Mouse (Mus musculus) gonadal fat pad, adult 2 months (tissue): ENCODE results near the gene Naa38. TPM values are rescaled to one million over a fixed set of nuclear protein-coding genes. Genes with fewer than 3 reads are reported as not detected.

Experiments used
- DNase-seq: peaks from one replicate; pipeline ENCODE4 v3.0.0-alpha.2; 2012; ENCODE audit warnings: low read depth
- polyA plus RNA-seq: library from polyadenylated mRNA; depleted of rRNA; stranded (reverse); fragments of >200 nt; gene quantifications from 2 replicates; pipeline ENCODE4 v1.2.3, GENCODE M21; 2012

Gene Naa38
- polyA plus RNA-seq, 1 experiment, result 269 TPM

DNA sequence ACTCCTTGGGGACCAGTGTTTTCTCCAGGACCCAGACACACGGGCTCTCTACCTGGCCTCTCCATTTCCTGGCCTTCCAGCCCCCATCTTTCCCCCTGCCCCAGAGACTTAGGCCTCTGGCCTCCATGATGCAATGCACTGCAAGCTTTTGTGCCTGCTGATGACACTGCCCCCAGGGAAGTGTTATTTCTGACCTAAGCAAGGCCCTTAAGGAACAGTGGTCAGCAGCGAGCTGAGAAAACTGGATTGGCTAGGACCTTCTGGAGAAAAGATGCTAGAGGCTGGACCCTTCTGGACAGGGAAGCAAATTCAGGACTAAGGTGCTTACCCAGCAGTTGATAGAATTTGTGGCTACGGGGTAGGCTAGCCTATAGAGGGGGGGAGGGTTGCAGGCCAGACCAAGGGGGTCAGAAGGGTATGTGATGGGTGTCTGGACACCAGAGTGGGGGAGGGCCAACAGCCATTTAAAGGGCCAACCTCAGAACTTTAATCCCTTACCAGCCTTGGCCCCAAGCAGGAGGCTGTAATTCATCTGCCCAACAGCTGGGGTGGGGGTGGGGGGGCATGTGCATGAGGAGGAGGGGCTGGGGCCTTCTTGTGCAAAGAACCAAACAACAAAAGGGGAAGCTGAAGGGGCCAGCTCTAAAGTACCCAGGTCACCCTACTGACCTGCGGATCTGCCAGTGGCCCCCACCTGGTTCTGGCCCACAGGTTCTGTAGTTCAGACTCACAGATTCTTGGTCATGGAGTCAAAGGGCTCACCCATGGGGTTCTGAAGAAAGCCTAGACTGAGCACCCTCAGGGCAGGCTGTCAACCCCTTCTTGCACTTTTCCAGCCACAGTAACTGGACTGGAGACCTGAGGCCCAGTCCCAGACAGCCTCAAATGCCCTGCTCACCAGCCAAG is 19.4 kb downstream of the Naa38 start:
- DNase-seq, result no peak

DNA sequence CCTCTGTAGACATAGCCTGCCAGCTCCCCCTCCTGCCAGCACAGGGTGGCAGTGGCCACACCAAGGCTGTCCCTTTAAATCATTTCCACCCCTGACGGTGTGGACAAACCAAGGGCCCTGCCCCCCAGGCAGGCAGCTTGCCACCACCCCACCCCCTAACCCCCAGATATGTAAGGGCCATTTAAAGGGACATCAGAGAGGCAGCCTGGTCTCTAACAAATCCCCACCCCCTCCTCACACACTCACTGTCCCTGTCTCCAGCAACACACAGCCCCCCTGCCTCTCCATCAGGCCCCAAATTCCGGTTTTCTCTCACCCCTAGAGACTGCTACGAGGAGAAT is 20.0 kb downstream of the Naa38 start:
- no peak for DNase-seq

DNA sequence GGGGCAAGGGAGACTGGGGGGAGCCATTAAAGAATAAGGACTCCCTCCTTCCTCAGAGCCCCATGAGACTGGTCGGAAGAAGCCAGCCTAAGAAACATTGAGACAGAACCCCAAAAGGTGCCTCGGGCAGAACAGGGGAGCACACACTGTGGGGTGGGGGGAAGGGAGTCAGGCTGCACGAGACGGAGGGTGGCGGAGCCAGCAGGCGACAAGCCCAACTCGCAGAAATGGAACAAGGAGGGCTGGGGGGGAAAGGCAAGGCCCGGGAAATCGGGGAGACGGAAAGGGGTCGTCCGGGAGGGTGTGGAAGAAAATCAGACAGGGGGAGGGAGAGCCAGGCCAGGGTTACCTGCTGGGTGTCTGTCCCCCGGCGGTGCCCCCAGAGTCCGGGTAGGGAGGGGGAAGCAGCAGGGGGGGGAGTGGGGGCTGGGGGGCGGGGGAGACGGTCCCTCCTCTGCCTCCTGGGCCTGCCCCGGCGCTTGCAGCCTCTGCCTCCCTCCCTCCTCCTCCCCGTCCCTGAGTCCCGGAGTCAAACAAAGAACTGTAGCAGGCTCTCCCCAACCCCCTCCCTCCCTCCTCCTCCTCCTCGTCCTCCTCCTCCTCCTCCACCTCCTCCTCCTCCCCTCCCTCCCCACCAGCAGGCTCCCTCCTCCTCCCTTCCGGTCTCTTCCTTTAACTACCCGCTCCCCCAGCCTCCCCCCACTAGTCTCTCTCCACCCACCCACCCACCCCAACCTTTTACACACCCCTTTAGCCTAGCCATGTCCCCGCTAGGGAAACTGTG is 20.6 kb downstream of the Naa38 start:
- no peak for DNase-seq

DNA sequence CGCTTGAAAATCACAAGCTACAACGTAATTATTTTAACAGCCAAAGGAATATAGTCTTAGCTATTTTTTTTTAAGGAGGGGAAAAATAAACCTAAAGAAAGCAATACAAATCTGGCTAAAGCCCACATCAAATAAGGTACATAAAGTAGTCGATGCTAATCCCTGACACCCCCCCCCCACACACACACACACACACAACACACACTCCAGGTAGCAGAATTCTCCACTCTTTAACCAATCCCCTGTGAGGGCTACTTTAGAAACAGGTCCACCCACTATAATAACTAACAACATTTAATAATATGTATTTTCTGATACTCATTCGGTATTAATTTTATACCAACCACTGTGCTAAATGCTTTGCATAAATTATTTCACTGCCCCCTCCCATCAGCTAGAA is 21.2 kb downstream of the Naa38 start:
- DNase-seq, result no peak

- no peak for DNase-seq
Observed at GRCm38 (mm10) chr11:69416921-69417448, 21.7 kb downstream of the Naa38 start.

DNA sequence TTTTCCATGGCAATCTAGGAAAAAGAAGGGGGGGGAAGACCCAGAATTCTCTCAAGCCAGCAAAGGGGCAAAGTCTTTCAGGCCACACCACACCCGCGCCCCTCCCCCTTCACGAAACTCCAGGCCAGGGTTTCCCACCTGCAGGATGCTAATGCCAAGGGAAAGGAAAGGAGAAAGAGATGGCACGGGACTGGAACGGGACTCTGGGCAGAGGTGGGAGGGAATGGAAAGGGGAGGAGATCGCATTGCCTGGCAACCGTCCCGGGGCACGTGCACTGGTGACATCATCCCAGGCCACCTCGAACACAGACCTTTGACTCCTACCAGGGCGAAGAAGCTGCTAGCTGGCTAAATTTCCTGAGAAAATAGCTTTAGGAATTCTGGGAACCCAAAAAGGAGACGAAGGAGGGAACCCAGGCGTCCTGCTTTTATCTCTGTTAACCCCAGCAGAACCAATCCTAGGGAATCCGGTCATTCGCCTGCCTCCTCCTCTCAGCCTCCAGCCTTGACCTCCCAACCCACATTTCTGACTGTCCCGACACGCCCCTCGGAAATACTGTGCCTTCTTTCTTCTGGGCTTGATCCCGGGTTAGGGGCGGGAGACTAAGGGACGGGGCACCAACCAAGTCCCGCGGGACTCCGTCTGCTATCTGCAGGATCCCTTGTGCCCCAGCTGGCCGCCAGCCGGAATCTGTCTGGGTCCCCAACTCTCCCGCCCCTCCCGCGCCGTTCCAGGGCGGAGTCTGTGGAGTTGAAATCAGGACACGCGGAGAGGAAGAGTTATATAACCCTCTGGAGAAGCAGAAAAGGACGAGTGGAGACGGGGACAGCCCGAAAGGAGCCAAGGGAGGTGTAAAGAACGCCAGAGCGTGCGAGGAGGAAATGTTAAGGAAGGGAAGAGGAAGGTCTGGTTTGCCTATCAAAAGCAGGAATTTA is 22.4 kb downstream of the Naa38 start:
- no peak for DNase-seq

GRCm38 (mm10) chr11:69418481-69419442 is 23.5 kb downstream of the Naa38 start:
- DNase-seq, result no peak

DNA sequence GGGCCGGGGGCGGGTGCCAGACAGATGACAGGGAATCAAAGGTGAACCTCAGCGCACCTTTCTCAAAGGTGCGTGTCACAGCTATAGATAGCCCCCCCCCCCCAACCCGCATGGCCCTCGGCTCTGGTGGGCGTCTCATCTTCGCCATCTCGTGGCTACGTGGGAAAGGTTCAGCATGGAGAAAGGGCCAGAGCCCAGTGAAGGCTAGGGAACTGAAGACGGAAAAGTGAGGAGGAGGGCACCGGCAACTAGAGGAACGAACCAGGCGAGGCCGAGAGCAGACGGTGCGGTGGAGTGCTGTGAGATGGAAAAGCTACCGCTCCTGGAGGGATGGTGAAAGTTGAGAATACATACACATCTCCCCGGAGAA is 24.1 kb downstream of the Naa38 start:
- DNase-seq, result no peak

GRCm38 (mm10) chr11:69419813-69420553 is 24.7 kb downstream of the Naa38 start:
- DNase-seq, result no peak

GRCm38 (mm10) chr11:69420554-69421000 is 25.3 kb downstream of the Naa38 start:
- DNase-seq, result no peak

GRCm38 (mm10) chr11:69421131-69421977 is 26.1 kb downstream of the Naa38 start:
- no peak for DNase-seq

- DNase-seq, result no peak
Observed at GRCm38 (mm10) chr11:69422842-69423241, 27.6 kb downstream of the Naa38 start.

DNA sequence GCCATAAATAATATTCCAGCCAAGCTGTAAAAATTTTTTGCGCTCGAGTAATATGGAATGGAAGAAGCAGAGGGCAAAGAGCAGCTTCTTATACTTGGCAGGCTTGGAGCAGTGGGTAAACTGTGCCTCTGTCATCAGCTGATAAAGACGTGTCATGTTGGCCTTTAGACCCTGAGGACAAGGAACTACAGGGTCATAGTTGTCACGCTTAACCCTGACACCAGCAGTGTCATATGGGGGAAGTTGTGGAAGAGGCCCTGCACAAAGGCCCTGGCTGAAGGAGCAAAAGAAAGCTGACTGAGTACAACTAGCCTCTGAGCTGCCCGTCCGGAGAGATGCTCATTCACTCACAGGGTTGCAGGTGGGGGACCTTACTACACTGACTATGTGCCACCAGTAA is 28.6 kb downstream of the Naa38 start:
- no peak for DNase-seq

DNA sequence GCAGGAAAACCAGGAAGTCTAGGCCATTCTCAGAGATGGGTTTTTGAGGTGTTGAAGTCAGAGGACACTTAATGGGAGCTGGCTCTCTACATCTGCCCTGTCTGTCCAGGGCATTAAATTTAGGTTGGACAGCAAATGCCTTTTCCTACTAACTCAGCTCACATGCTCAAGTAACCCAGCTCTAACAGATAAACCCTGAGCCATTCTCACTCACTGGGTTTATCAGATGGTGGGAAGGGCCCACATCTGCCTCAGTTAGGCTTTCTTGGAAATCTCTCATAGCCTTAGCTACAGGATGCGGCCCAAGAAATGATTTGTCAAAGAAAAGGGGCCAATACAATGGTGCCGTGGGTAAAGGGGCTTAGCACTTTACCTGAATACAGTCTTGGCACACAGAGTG is 31.0 kb downstream of the Naa38 start:
- DNase-seq, result no peak

DNA sequence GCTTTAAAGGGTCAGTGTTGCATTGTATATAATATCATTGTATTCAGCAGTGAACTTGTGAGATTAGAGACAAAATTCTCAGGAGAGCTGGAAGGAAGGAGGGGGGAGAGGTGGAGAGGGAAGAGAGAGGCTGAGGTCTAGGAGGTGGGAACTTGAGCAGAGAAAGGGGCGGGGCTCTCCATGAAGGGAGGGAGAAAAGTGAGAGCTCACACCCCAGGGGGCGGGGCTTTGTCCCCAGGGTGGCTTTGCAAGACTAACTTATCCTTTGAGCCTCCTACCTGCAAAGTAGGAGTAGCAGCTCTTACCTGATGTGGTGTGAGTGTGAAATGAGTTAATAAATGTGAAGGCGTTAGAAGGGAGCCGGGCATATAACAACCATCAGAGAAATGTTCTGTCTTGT is 33.5 kb downstream of the Naa38 start:
- DNase-seq, result no peak

GRCm38 (mm10) chr11:69429313-69429712 is 34.0 kb downstream of the Naa38 start:
- no peak for DNase-seq

DNA sequence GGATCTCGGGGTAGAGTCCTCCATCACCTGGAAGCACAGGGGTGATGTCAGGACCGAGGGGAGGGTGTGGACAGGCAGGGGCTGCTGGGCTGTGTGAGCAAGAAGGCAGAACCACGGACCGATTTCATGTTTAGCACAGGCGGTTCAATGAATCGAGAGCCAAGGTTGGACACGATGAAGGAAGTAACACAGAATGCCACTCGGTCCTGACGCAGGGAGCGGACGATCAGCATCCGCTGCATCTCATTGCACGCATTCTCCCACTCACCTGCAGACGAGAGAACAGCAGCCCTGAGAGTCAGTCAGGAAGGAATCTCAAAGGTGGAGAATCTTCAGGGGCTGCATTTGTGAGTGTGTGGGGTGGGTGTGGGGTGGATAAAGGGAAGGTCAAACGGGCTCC is 35.3 kb downstream of the Naa38 start:
- no peak for DNase-seq

DNA sequence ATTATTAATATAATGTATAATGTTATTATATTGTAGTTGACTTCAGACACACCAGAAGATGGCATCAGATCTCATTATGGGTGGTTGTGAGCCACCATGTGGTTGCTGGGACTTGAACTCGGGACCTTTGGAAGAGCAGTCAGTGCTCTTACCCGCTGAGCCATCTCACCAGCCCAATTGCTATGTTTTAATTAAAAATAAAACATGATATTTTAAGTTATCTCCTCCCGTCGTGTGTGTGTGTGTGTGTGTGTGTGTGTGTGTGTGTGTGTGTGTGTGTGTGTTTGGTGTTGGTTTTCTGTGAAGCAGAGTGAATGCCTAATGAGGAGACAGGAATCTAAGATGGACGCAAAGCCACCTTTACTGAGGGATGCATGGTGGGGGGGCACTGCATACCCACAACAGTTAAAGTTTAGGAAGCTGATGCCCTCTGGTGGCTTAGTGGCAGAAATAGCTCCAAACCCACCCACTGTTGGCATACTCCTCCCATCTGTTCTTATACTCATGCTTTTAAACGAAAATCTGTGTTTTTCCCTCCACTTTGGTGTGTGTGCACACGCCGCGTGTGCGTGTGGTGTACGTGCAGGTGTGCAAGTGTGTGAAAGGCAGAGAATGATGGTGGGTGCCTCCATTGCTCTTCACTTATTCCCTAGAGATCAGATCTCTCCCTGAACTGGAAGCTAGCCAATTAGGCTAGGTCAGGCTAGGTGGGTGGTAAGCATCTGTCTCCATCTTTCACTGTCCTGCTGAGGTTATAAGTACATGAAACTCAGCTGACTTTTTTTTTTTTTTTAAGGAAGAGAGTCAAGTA is 36.7 kb downstream of the Naa38 start:
- no peak for DNase-seq
